Mouse (Mus musculus) right cerebral cortex, postnatal 10 days (tissue): ENCODE data around the gene Spns3.
A peak's percentile ranks its signal among the peaks of the same experiment; 100 is the strongest.

Experiments used
- DNase-seq, 2 experiments: peaks; one replicate each; pipeline ENCODE4 v3.0.0; 2021; ENCODE audit warnings: low spot score in 2 of 2

The Spns3 gene

GRCm38 (mm10) chr11:72484549-72484948, 65.8 kb downstream of the Spns3 start:
- DNase-seq: no peak

- DNase-seq: no peak
These were observed 68.4 kb downstream of the Spns3 start for GRCm38 (mm10) chr11:72481952-72482351.

GRCm38 (mm10) chr11:72481313-72481712, 69.0 kb downstream of the Spns3 start:
- no peak for DNase-seq

GRCm38 (mm10) chr11:72479499-72479898, 70.8 kb downstream of the Spns3 start:
- DNase-seq: no peak

GRCm38 (mm10) chr11:72478228-72478627, 72.1 kb downstream of the Spns3 start:
- no peak for DNase-seq

- no peak for DNase-seq
These were observed 72.7 kb downstream of the Spns3 start for GRCm38 (mm10) chr11:72477653-72478052.

GRCm38 (mm10) chr11:72477182-72477581, 73.1 kb downstream of the Spns3 start:
- DNase-seq: no peak

- DNase-seq: no peak
These were observed 74.2 kb downstream of the Spns3 start for GRCm38 (mm10) chr11:72476074-72476625.

- no peak for DNase-seq
These were observed 74.9 kb downstream of the Spns3 start for GRCm38 (mm10) chr11:72475408-72475807.

GRCm38 (mm10) chr11:72474926-72475325, 75.4 kb downstream of the Spns3 start:
- no peak for DNase-seq

GRCm38 (mm10) chr11:72473540-72473939, 76.8 kb downstream of the Spns3 start:
- no peak for DNase-seq

- no peak for DNase-seq
These were observed 78.9 kb downstream of the Spns3 start for GRCm38 (mm10) chr11:72471381-72471780.

- DNase-seq: no peak
These were observed 80.3 kb downstream of the Spns3 start for GRCm38 (mm10) chr11:72470004-72470403.

GRCm38 (mm10) chr11:72469217-72469616, 81.1 kb downstream of the Spns3 start:
- peak; percentile 76 to 80 for DNase-seq

- no peak for DNase-seq
These were observed 81.8 kb downstream of the Spns3 start for GRCm38 (mm10) chr11:72468525-72468924.

- no peak for DNase-seq
These were observed 83.4 kb downstream of the Spns3 start for GRCm38 (mm10) chr11:72466694-72467507.

- DNase-seq: no peak
These were observed 84.2 kb downstream of the Spns3 start for GRCm38 (mm10) chr11:72465978-72466693.

GRCm38 (mm10) chr11:72464821-72465220, 85.5 kb downstream of the Spns3 start:
- DNase-seq: no peak

- DNase-seq: no peak
These were observed 88.8 kb downstream of the Spns3 start for GRCm38 (mm10) chr11:72461500-72461981.

- no peak for DNase-seq
These were observed 91.8 kb downstream of the Spns3 start for GRCm38 (mm10) chr11:72458502-72458901.

GRCm38 (mm10) chr11:72457995-72458496, 92.3 kb downstream of the Spns3 start:
- no peak for DNase-seq

- DNase-seq: peak; percentile 68 to 74
These were observed 94.6 kb downstream of the Spns3 start for GRCm38 (mm10) chr11:72455694-72456093.
